ENCODE assay signal across 9 mouse cellular contexts in genomic region chr6:143143775-143144273, GRCm38 (mm10). TPM values are rescaled to one million over a fixed set of nuclear protein-coding genes. Genes with fewer than 3 reads are reported as not detected.
DNase-seq lines count a peak whose midpoint lies in the region; ATAC-seq lines count a peak whose summit lies in the region.
"Had no signal": no experiment of that assay in that cellular context is flagged by ENCODE, and none has a peak within 500 bp of the region (broad histone marks: within the 10 kb centered on the region; RNA-seq: fewer than 3 reads in every experiment).

No protein-coding gene starts in this region.

- no peak overlapping the region for H3K27ac ChIP-seq in heart, embryonic 14.5 days (replicated peaks in 1 of 2; ENCODE audit: control insufficient read depth in 1 of 2, insufficient read depth in 1 of 2, low read depth in 2 of 2, low read length in 2 of 2)
- H3K27ac ChIP-seq in forebrain, embryonic 16.5 days (ENCODE audit: low read length) = no peak overlapping the region
- no peak overlapping the region for H3K27ac ChIP-seq in liver, embryonic 11.5 days (ENCODE audit: low read depth, low read length)

- 15% methylated on average over 19 of the region's 19 CpGs for WGBS in heart, embryonic 14.5 days
- WGBS in forebrain, embryonic 16.5 days = 16% methylated on average over 19 of the region's 19 CpGs
- 22% methylated on average over 19 of the region's 19 CpGs for WGBS in liver, embryonic 11.5 days

- H3K4me1 ChIP-seq in heart, embryonic 14.5 days (ENCODE audit: control insufficient read depth in 2 of 2, insufficient read depth in 2 of 2, low read length in 2 of 2) = peaks cover 0 to 5% of the 10 kb centered on the region in 2 experiments; a peak in 1 of 4 replicates
- H3K4me1 ChIP-seq in forebrain, embryonic 16.5 days (replicated peaks; ENCODE audit: control insufficient read depth, insufficient read depth, low read length) = no peaks in the 10 kb centered on the region
- H3K4me1 ChIP-seq in liver, embryonic 11.5 days (replicated peaks; ENCODE audit: control insufficient read depth, insufficient read depth, low read length) = no peaks in the 10 kb centered on the region; the same call in 1 of the 2 replicates

- peak overlapping the region; percentile 76 for H3K4me2 ChIP-seq in heart, embryonic 14.5 days (ENCODE audit: low read length)
- peak overlapping the region; percentile 62 for H3K4me2 ChIP-seq in forebrain, embryonic 16.5 days (ENCODE audit: low read length)
- H3K4me2 ChIP-seq in liver, embryonic 11.5 days = peak overlapping the region; percentile 64

- no peak for ATAC-seq in heart, embryonic 14.5 days (ENCODE audit: insufficient number of reproducible peaks, insufficient read depth, low FRiP score, low read depth)
- ATAC-seq in forebrain, embryonic 16.5 days = no peak
- ATAC-seq in liver, embryonic 11.5 days (replicated peaks; ENCODE audit: low FRiP score) = 0 out of 2 replicates have a peak, but pooled peaks have one; percentile 18
- no peak for ATAC-seq in megakaryocyte progenitor cell, adult 5-6 weeks (replicated peaks; ENCODE audit: poor library complexity)
- no peak for ATAC-seq in activated CD4-positive, CD25-positive, alpha-beta regulatory T cell, adult 4 months

- no peaks in the 10 kb centered on the region for H3K36me3 ChIP-seq in heart, embryonic 14.5 days (ENCODE audit: control insufficient read depth, insufficient read depth, low read length)
- no peaks in the 10 kb centered on the region for H3K36me3 ChIP-seq in forebrain, embryonic 16.5 days (ENCODE audit: control insufficient read depth, insufficient read depth)
- no peaks in the 10 kb centered on the region for H3K36me3 ChIP-seq in liver, embryonic 11.5 days (ENCODE audit: control insufficient read depth, insufficient read depth, low read length)

- DNase-seq in heart, adult 8-10 months (ENCODE audit: low spot score) = no peak
- peak; percentile 24 for DNase-seq in cerebellum, adult 11-12 months
- no peak for DNase-seq in liver, embryonic 11.5 days (ENCODE audit: low spot score)
- peak; percentile 17 for DNase-seq in right cerebral cortex, postnatal 25 days

- no peaks in the 10 kb centered on the region for H3K9me3 ChIP-seq in heart, embryonic 14.5 days (ENCODE audit: control insufficient read depth, low read length)
- no peaks in the 10 kb centered on the region for H3K9me3 ChIP-seq in forebrain, embryonic 16.5 days (ENCODE audit: control insufficient read depth, low read length)
- H3K9me3 ChIP-seq in liver, embryonic 11.5 days (ENCODE audit: control insufficient read depth, low read length) = no peaks in the 10 kb centered on the region

- H3K27me3 ChIP-seq in heart, embryonic 14.5 days (ENCODE audit: control insufficient read depth, insufficient read depth, low read length) = no peaks in the 10 kb centered on the region
- H3K27me3 ChIP-seq in forebrain, embryonic 16.5 days (replicated peaks; ENCODE audit: control insufficient read depth, insufficient read depth, low read length) = no peaks in the 10 kb centered on the region
- H3K27me3 ChIP-seq in liver, embryonic 11.5 days (replicated peaks; ENCODE audit: control insufficient read depth, insufficient read depth, low read length) = no peaks in the 10 kb centered on the region
- H3K27me3 ChIP-seq: CH12.LX had no signal

- peak overlapping the region; percentile 66 for H3K9ac ChIP-seq in heart, embryonic 14.5 days (ENCODE audit: low read length)
- peak overlapping the region; percentile 43 for H3K9ac ChIP-seq in forebrain, embryonic 16.5 days (replicated peaks; ENCODE audit: low read depth, low read length)
- peak overlapping the region; percentile 43; the same call in 1 of the 2 replicates for H3K9ac ChIP-seq in liver, embryonic 11.5 days (ENCODE audit: low read depth, low read length)

- peak overlapping the region; percentile 37 to 45 for H3K4me3 ChIP-seq in heart, embryonic 14.5 days (ENCODE audit: control insufficient read depth in 1 of 2, insufficient read depth in 1 of 2, low read depth in 1 of 2, low read length in 2 of 2)
- peak overlapping the region; percentile 43 for H3K4me3 ChIP-seq in forebrain, embryonic 16.5 days (replicated peaks; ENCODE audit: low read length)
- peak overlapping the region; percentile 36 for H3K4me3 ChIP-seq in liver, embryonic 11.5 days (ENCODE audit: low read depth, low read length)

RNA-seq across cellular contexts. Expression of gene Etnk1, which starts 23.2 kb away (rescaled TPM):
- 18.9 and 19.4 TPM in 2 replicates for polyA plus RNA-seq in heart, embryonic 14.5 days (2014; fragmentation: Nextera tagmentation; extraction: Ambion mirVana)
- 10 to 100 TPM; 26.4 to 29.2 (median 27.7) TPM for total RNA-seq in heart, adult 8-10 months (2022)
- 38.1 and 40.4 TPM in 2 replicates for polyA plus RNA-seq in forebrain, embryonic 16.5 days (2015; fragmentation: Nextera tagmentation; extraction: Ambion mirVana)
- 20.0 and 23.6 TPM in 2 replicates for polyA plus RNA-seq in liver, embryonic 11.5 days (2014; fragmentation: Nextera tagmentation; extraction: Ambion mirVana)
- total RNA-seq in megakaryocyte progenitor cell, adult 5-6 weeks (2015) = 46.9 and 55.3 TPM in 2 replicates
- total RNA-seq in megakaryocyte progenitor cell, adult 5-6 weeks (2017) = 50.9 and 65.1 TPM in 2 replicates
- polyA plus RNA-seq in activated CD4-positive, CD25-positive, alpha-beta regulatory T cell, adult 4 months (2017; shearing (Covaris generic)) = 10 to 100 TPM; 25.9 to 33.6 TPM

RNA-seq across cellular contexts. Expression of gene C2cd5, which starts 43.9 kb away (rescaled TPM):
- polyA plus RNA-seq in heart, embryonic 14.5 days (2014; fragmentation: Nextera tagmentation; extraction: Ambion mirVana) = 20.7 and 22.4 TPM in 2 replicates
- total RNA-seq in heart, adult 8-10 months (2022) = 10 to 100 TPM; 13.3 to 15.3 (median 13.6) TPM
- polyA plus RNA-seq in forebrain, embryonic 16.5 days (2015; fragmentation: Nextera tagmentation; extraction: Ambion mirVana) = 43.3 and 53.4 TPM in 2 replicates
- 24.1 and 25.0 TPM in 2 replicates for polyA plus RNA-seq in liver, embryonic 11.5 days (2014; fragmentation: Nextera tagmentation; extraction: Ambion mirVana)
- total RNA-seq in megakaryocyte progenitor cell, adult 5-6 weeks (2015) = 60.7 and 65.3 TPM in 2 replicates
- 38.1 and 56.2 TPM in 2 replicates for total RNA-seq in megakaryocyte progenitor cell, adult 5-6 weeks (2017)
- polyA plus RNA-seq in activated CD4-positive, CD25-positive, alpha-beta regulatory T cell, adult 4 months (2017; shearing (Covaris generic)) = 10 to 100 TPM; 53.0 to 58.6 TPM

Comparison
In these comparisons a context has a peak if more than half of its experiments do, and no peak if none do; other contexts are left out.
1. DNase-seq: peak in cerebellum, adult 11-12 months (single experiment) and right cerebral cortex, postnatal 25 days (single experiment); none in heart, adult 8-10 months (single experiment) and liver, embryonic 11.5 days (single experiment).
2. Peak in every context shown above with its lines, with median percentiles within 50 percentile points of each other: H3K4me2 ChIP-seq, H3K4me3 ChIP-seq and H3K9ac ChIP-seq.